Mouse (Mus musculus) cerebellum, adult 2 months (tissue): Measurements from ENCODE around the gene Sparc.

Experiments
- CTCF ChIP-seq: fragments of 200-500 bp; IDR thresholded peaks from 2 replicates; pipeline ENCODE4 v1.5.1; 2011; ENCODE audit warnings: low read depth, mild to moderate bottlenecking, control low read depth, low read length, moderate library complexity, borderline replicate concordance; ENCODE audit not compliant: insufficient read depth
- POLR2A ChIP-seq: fragments of 200-500 bp; IDR thresholded peaks from 2 replicates; pipeline ENCODE4 v1.6.1; 2011; ENCODE audit warnings: low read length, control low read depth, borderline replicate concordance; ENCODE audit not compliant: insufficient read depth

- TF ChIP-seq CTCF (no peak), POLR2A (no peak)
These were observed 16.7 kb upstream of the Sparc start for GRCm38 (mm10) chr11:55439718-55440117.
